Comparison of ENCODE assay signal across 19 mouse cellular contexts in genomic region chr13:88805838-88806237, GRCm38 (mm10). TPM values are rescaled to one million over a fixed set of nuclear protein-coding genes. Genes with fewer than 3 reads are reported as not detected.
DNase-seq lines count a peak whose midpoint lies in the region; ATAC-seq lines count a peak whose summit lies in the region.
"Had no signal": no experiment of that assay in that cellular context is flagged by ENCODE, and none has a peak within 500 bp of the region (broad histone marks: within the 10 kb centered on the region; RNA-seq: fewer than 3 reads in every experiment).

No protein-coding gene starts in this region.

- WGBS in lung, embryonic 15.5 days = 3% methylated on average over 1 of the region's 1 CpGs
- WGBS in forebrain, embryonic 13.5 days = 76% methylated on average over 1 of the region's 1 CpGs

- H3K27ac ChIP-seq in lung, embryonic 15.5 days = 0 out of 2 replicates have a peak overlapping the region, but pooled peaks have one; percentile 31
- no peak overlapping the region for H3K27ac ChIP-seq in forebrain, embryonic 13.5 days
- H3K27ac ChIP-seq: hindbrain, embryonic 12.5 days; neural tube, embryonic 13.5 days; stomach, embryonic 15.5 days had no signal

- peak; percentile 10 for DNase-seq in embryo, embryonic 11 days
- no peak for DNase-seq in embryo, embryonic 9.5 days (ENCODE audit: extremely low spot score)
- DNase-seq in lung, postnatal 25 days (ENCODE audit: low spot score) = no peak
- no peak for DNase-seq in liver
- DNase-seq: B cell, adult 2 months; cerebellum, adult 11-12 months; gastrocnemius, postnatal 25 days; thymus, postnatal 4 days had no signal

- no peak overlapping the region for H3K4me2 ChIP-seq in lung, embryonic 15.5 days
- no peak overlapping the region for H3K4me2 ChIP-seq in forebrain, embryonic 13.5 days
- H3K4me2 ChIP-seq: hindbrain, embryonic 12.5 days; neural tube, embryonic 13.5 days; stomach, embryonic 15.5 days had no signal

- no peaks in the 10 kb centered on the region for H3K36me3 ChIP-seq in lung, embryonic 15.5 days
- no peaks in the 10 kb centered on the region for H3K36me3 ChIP-seq in forebrain, embryonic 13.5 days (ENCODE audit: poor library complexity, severe bottlenecking)
- H3K36me3 ChIP-seq: G1E; hindbrain, embryonic 12.5 days; neural tube, embryonic 13.5 days; stomach, embryonic 15.5 days had no signal

- H3K9me3 ChIP-seq in lung, embryonic 15.5 days = no peaks in the 10 kb centered on the region
- no peaks in the 10 kb centered on the region for H3K9me3 ChIP-seq in forebrain, embryonic 13.5 days (replicated peaks)
- H3K9me3 ChIP-seq: G1E; hindbrain, embryonic 12.5 days; neural tube, embryonic 13.5 days; stomach, embryonic 15.5 days had no signal

- ATAC-seq in lung, embryonic 15.5 days (ENCODE audit: borderline replicate concordance, extremely low read depth, low FRiP score, low TSS enrichment) = peak; percentile 67; the same call in 1 of the 2 replicates
- peak; percentile 46 for ATAC-seq in activated CD4-positive, CD25-positive, alpha-beta regulatory T cell, adult 4 months
- ATAC-seq in megakaryocyte, adult 5-6 weeks (ENCODE audit: poor library complexity, severe bottlenecking) = peak; percentile 23; the same call in 1 of the 2 replicates
- no peak for ATAC-seq in forebrain, embryonic 13.5 days
- ATAC-seq: midbrain, embryonic 16.5 days had no signal

- no peaks in the 10 kb centered on the region for H3K27me3 ChIP-seq in lung, embryonic 15.5 days
- H3K27me3 ChIP-seq in forebrain, embryonic 13.5 days = no peaks in the 10 kb centered on the region
- H3K27me3 ChIP-seq: hindbrain, embryonic 12.5 days; neural tube, embryonic 13.5 days; stomach, embryonic 15.5 days had no signal

- H3K4me3 ChIP-seq in lung, embryonic 15.5 days = no peak overlapping the region
- no peak overlapping the region for H3K4me3 ChIP-seq in forebrain, embryonic 13.5 days
- H3K4me3 ChIP-seq: erythroblast, embryonic 14.5 days; hindbrain, embryonic 12.5 days; neural tube, embryonic 13.5 days; stomach, embryonic 15.5 days had no signal

- H3K9ac ChIP-seq in lung, embryonic 15.5 days = no peak overlapping the region
- no peak overlapping the region for H3K9ac ChIP-seq in forebrain, embryonic 13.5 days
- H3K9ac ChIP-seq: hindbrain, embryonic 12.5 days; neural tube, embryonic 13.5 days; stomach, embryonic 15.5 days had no signal

- H3K4me1 ChIP-seq in lung, embryonic 15.5 days = peaks cover 4% of the 10 kb centered on the region; the same call in 1 of the 2 replicates
- H3K4me1 ChIP-seq in forebrain, embryonic 13.5 days = no peaks in the 10 kb centered on the region
- H3K4me1 ChIP-seq: hindbrain, embryonic 12.5 days; neural tube, embryonic 13.5 days; stomach, embryonic 15.5 days had no signal

RNA-seq across cellular contexts. Expression of gene Edil3, which starts 15.4 kb away (rescaled TPM):
- polyA plus RNA-seq in lung, embryonic 15.5 days (2015; fragmentation: Nextera tagmentation; extraction: Ambion mirVana) = 7.5 and 8.7 TPM in 2 replicates
- under 1 TPM in 1 of 2 experiments, not detected in 1; 0.18 TPM for polyA plus RNA-seq in activated CD4-positive, CD25-positive, alpha-beta regulatory T cell, adult 4 months (2017; shearing (Covaris generic))
- total RNA-seq in megakaryocyte, adult 5-6 weeks (2015) = 0.09 and 0.13 TPM in 2 replicates
- 0.26 TPM in 1 of 2 replicates, not detected in the other for total RNA-seq in megakaryocyte, adult 5-6 weeks (2017)
- polyA plus RNA-seq in forebrain, embryonic 13.5 days (2015; fragmentation: Nextera tagmentation; extraction: Ambion mirVana) = 31.1 and 33.5 TPM in 2 replicates
- polyA plus RNA-seq: erythroblast, embryonic 14.5 days; G1E; liver, adult 2 months had no signal
